Comparison of ENCODE assay signal across 7 mouse cellular contexts in the genomic region with DNA sequence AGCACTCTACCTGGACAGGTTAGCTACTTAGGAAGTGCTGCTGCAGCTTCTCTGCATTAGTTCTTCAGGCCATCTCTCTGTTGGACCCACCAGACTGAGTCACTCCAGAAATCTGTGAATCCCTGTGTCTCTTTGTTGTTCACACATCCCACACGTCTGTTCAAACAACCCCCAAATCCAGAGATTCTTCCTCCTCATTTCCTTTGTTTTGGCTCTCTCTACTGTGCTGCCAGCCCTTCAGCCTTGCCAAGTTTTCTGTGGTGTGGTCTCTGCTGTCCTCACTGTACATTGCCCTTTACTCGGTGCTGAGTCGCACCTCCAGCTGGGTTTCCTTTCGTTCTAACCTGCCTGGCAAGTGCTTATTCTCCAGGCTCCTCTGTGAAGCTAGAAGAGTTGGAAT.
"Had no signal": no experiment of that assay in that cellular context is flagged by ENCODE, and none has a peak within 500 bp of the region (broad histone marks: within the 10 kb centered on the region; RNA-seq: fewer than 3 reads in every experiment).

No protein-coding gene starts in this region.

- DNase-seq: kidney, adult 18-20 months; kidney, postnatal 10 days; kidney, postnatal 4 days; lung, adult 18-20 months; lung, postnatal 36 days; thymus, adult 2 months; thymus, postnatal 25 days had no signal
